ENCODE assay signal across 9 mouse cellular contexts in genomic region chrX:23295952-23296598, GRCm38 (mm10).
DNase-seq lines count a peak whose midpoint lies in the region; ATAC-seq and TF ChIP-seq lines count a peak whose summit lies in the region.
"Had no signal": no experiment of that assay in that cellular context is flagged by ENCODE, and none has a peak within 500 bp of the region (broad histone marks: within the 10 kb centered on the region; RNA-seq: fewer than 3 reads in every experiment).

No protein-coding gene starts in this region.

- peak; percentile 54 for DNase-seq in forebrain, embryonic 11.5 days (ENCODE audit: low spot score)
- DNase-seq in forebrain, embryonic 10.5 days (ENCODE audit: extremely low spot score, low spot score) = no peak
- no peak for DNase-seq in Patski (ENCODE audit: low read depth, low spot score)
- peak; percentile 57 for DNase-seq in embryonic facial prominence, embryonic 11.5 days (ENCODE audit: low spot score)
- DNase-seq in left cerebral cortex, postnatal 25 days (ENCODE audit: low spot score in 2 of 2) = peak; percentile 56 to 64
- DNase-seq in retina, postnatal 1 day = peak; percentile 42
- no peak for DNase-seq in thymus, postnatal 36 days

- H3K27ac ChIP-seq in forebrain, embryonic 11.5 days (ENCODE audit: low read depth, low read length) = no peak overlapping the region
- H3K27ac ChIP-seq in forebrain, embryonic 10.5 days = no peak overlapping the region
- no peak overlapping the region for H3K27ac ChIP-seq in embryonic facial prominence, embryonic 11.5 days (replicated peaks; ENCODE audit: low read depth, low read length)
- H3K27ac ChIP-seq in hindbrain, embryonic 12.5 days = no peak overlapping the region
- H3K27ac ChIP-seq: macrophage had no signal

- ATAC-seq in forebrain, embryonic 11.5 days (replicated peaks; ENCODE audit: low FRiP score) = peak; percentile 39; the same call in 1 of the 2 replicates
- ATAC-seq in Patski = no peak
- no peak for ATAC-seq in embryonic facial prominence, embryonic 11.5 days (replicated peaks; ENCODE audit: insufficient number of reproducible peaks, low FRiP score, low TSS enrichment, low read depth)
- peak; percentile 81 for ATAC-seq in hindbrain, embryonic 12.5 days (ENCODE audit: low FRiP score)

- H3K4me3 ChIP-seq in forebrain, embryonic 11.5 days (ENCODE audit: low read depth, low read length) = no peak overlapping the region
- no peak overlapping the region for H3K4me3 ChIP-seq in forebrain, embryonic 10.5 days
- no peak overlapping the region for H3K4me3 ChIP-seq in embryonic facial prominence, embryonic 11.5 days (ENCODE audit: low read depth, low read length)
- no peak overlapping the region for H3K4me3 ChIP-seq in hindbrain, embryonic 12.5 days

- 30% methylated on average over 5 of the region's 5 CpGs for WGBS in forebrain, embryonic 11.5 days
- 28% methylated on average over 5 of the region's 5 CpGs for WGBS in forebrain, embryonic 10.5 days
- WGBS in embryonic facial prominence, embryonic 11.5 days = 29% methylated on average over 5 of the region's 5 CpGs
- WGBS in hindbrain, embryonic 12.5 days = 31% methylated on average over 5 of the region's 5 CpGs

- no peaks in the 10 kb centered on the region for H3K27me3 ChIP-seq in forebrain, embryonic 11.5 days (ENCODE audit: control insufficient read depth, insufficient read depth, low read length)
- H3K27me3 ChIP-seq in forebrain, embryonic 10.5 days (ENCODE audit: poor library complexity, severe bottlenecking) = no peaks in the 10 kb centered on the region
- H3K27me3 ChIP-seq in Patski = peaks cover 37% of the 10 kb centered on the region
- H3K27me3 ChIP-seq in embryonic facial prominence, embryonic 11.5 days (ENCODE audit: control insufficient read depth, insufficient read depth, low read length) = no peaks in the 10 kb centered on the region
- H3K27me3 ChIP-seq in hindbrain, embryonic 12.5 days = no peaks in the 10 kb centered on the region

- POLR2A ChIA-PET in Patski (lab: Charles Lee) = no interaction called here

- no peak overlapping the region for H3K9ac ChIP-seq in forebrain, embryonic 11.5 days (ENCODE audit: low read length)
- H3K9ac ChIP-seq in embryonic facial prominence, embryonic 11.5 days (replicated peaks; ENCODE audit: low read length) = no peak overlapping the region
- H3K9ac ChIP-seq in hindbrain, embryonic 12.5 days = no peak overlapping the region

- intact Hi-C loops in left cerebral cortex, postnatal 25 days (cut with DNase I) = loop anchor here (5.0 kb wide), 1 partner anchor 1909 kb away; no protein-coding TSS in a partner anchor

- H3K4me2 ChIP-seq in forebrain, embryonic 11.5 days (ENCODE audit: low read depth, low read length, severe bottlenecking) = no peak overlapping the region
- H3K4me2 ChIP-seq in embryonic facial prominence, embryonic 11.5 days (ENCODE audit: low read depth, low read length) = no peak overlapping the region
- no peak overlapping the region for H3K4me2 ChIP-seq in hindbrain, embryonic 12.5 days (replicated peaks)

- in situ Hi-C loops in Patski (cut with MboI; ENCODE audit: low pct_unique_long_range_greater_than_20kb) = loop anchor here (25.0 kb wide), 1 partner anchor 1909 kb away; no protein-coding TSS in a partner anchor

- H3K9me3 ChIP-seq in forebrain, embryonic 11.5 days (ENCODE audit: control insufficient read depth, low read length) = no peaks in the 10 kb centered on the region
- H3K9me3 ChIP-seq in forebrain, embryonic 10.5 days = no peaks in the 10 kb centered on the region
- H3K9me3 ChIP-seq in embryonic facial prominence, embryonic 11.5 days (replicated peaks; ENCODE audit: control insufficient read depth, low read length) = no peaks in the 10 kb centered on the region
- no peaks in the 10 kb centered on the region for H3K9me3 ChIP-seq in hindbrain, embryonic 12.5 days (replicated peaks)

- TF ChIP-seq CTCF in Patski (IDR thresholded peaks at IDR 0.05) = peak; percentile 38

- no peaks in the 10 kb centered on the region for H3K4me1 ChIP-seq in forebrain, embryonic 11.5 days (replicated peaks; ENCODE audit: control insufficient read depth, insufficient read depth, low read length)
- H3K4me1 ChIP-seq in forebrain, embryonic 10.5 days = no peaks in the 10 kb centered on the region
- no peaks in the 10 kb centered on the region for H3K4me1 ChIP-seq in embryonic facial prominence, embryonic 11.5 days (ENCODE audit: control insufficient read depth, insufficient read depth, low read length)
- H3K4me1 ChIP-seq in hindbrain, embryonic 12.5 days = no peaks in the 10 kb centered on the region

- no peaks in the 10 kb centered on the region for H3K36me3 ChIP-seq in forebrain, embryonic 11.5 days (ENCODE audit: control insufficient read depth, insufficient read depth, low read length)
- H3K36me3 ChIP-seq in forebrain, embryonic 10.5 days (replicated peaks) = no peaks in the 10 kb centered on the region
- no peaks in the 10 kb centered on the region for H3K36me3 ChIP-seq in embryonic facial prominence, embryonic 11.5 days (replicated peaks; ENCODE audit: control insufficient read depth, insufficient read depth, low read depth, low read length)
- H3K36me3 ChIP-seq in hindbrain, embryonic 12.5 days = no peaks in the 10 kb centered on the region

- CTCF ChIA-PET in Patski (lab: Charles Lee) = no interaction called here

Comparison
In these comparisons a context has a peak if more than half of its experiments do, and no peak if none do; other contexts are left out.
1. DNase-seq: peak in forebrain, embryonic 11.5 days (single experiment), embryonic facial prominence, embryonic 11.5 days (single experiment), left cerebral cortex, postnatal 25 days (2 of 2) and retina, postnatal 1 day (single experiment); none in forebrain, embryonic 10.5 days (single experiment), Patski (single experiment) and thymus, postnatal 36 days (0 of 2).
2. ATAC-seq: peak in forebrain, embryonic 11.5 days (single experiment) and hindbrain, embryonic 12.5 days (single experiment); none in Patski (single experiment) and embryonic facial prominence, embryonic 11.5 days (single experiment).